Mouse (Mus musculus) gastrocnemius, adult 18-20 months (tissue): ENCODE data around the gene E130309D02Rik. TPM values are rescaled to one million over a fixed set of nuclear protein-coding genes. Genes with fewer than 3 reads are reported as not detected.
A peak's percentile ranks its signal among the peaks of the same experiment; 100 is the strongest.

Experiments used
- DNase-seq: peaks from one replicate; pipeline ENCODE4 v3.0.0; 2021; ENCODE audit warnings: low spot score
- long read RNA-seq, 2 experiments: library from polyadenylated mRNA; stranded (forward); transcript quantifications; one replicate each; pipeline ENCODE4 v2.0.0; 2021
- total RNA-seq, 2 experiments: library from RNA; stranded (reverse); gene quantifications; 2 replicates each; pipeline ENCODE4 v1.2.3; 2021

The E130309D02Rik gene
- total RNA-seq: 10 to 100 TPM; 10.5 to 12.6 TPM
- long read RNA-seq, experiment 1, transcript E130309D02Rik-201 (6 exons, 2,208 nt): major isoform, 13 of 21 reads
- long read RNA-seq, experiment 1, partial matches to known transcripts: 2 of 21 reads
- long read RNA-seq, experiment 1, other reads (novel, unspliced or antisense): 6 of 21 reads
- long read RNA-seq, experiment 2, transcript E130309D02Rik-201 (6 exons, 2,208 nt): major isoform, 5 of 15 reads
- long read RNA-seq, experiment 2, partial matches to known transcripts: 3 of 15 reads
- long read RNA-seq, experiment 2, other reads (novel, unspliced or antisense): 7 of 15 reads

DNA sequence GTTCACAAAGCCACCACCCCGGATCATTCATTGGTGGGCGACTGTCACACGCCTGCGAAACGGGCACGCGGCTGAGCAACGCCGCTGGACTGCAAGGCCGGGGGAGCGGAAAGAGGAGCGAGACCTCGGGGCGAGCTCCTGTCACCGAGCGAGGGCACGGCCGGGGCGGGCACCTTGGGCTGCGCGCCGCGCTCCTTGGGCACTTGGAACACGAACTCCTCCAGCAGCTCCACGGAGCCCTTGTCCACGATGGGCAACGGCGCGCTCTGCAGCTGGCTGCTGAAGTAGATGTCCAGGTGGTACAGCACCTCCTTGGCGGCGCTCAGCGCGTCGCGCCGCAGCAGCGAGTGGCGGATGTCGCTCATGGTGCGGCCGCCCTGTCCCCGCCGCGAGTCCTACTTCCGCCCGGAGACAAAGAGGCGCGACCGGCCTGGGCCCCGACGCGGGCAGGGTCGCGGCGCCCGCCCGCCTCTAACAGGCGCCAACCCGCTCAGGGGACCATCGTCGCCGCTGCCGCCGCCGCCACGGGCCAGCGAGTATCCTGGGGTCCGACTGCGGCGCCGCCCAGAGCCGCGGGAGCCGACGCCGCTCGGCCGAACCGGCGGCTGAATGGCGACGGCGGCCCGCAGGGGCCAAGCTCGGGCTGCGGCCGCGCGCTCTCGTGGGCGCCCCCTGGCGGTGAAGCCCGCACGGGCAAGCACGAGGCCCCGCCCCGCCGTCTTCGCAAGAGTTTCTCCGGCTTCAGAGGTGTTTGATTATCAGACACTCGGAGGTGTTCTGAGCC lies at the start of gene E130309D02Rik:
Gene E130309D02Rik (minus strand): TSS at position 631 of the 784 bp plus-strand sequence.
- peak; percentile 82 for DNase-seq

DNA sequence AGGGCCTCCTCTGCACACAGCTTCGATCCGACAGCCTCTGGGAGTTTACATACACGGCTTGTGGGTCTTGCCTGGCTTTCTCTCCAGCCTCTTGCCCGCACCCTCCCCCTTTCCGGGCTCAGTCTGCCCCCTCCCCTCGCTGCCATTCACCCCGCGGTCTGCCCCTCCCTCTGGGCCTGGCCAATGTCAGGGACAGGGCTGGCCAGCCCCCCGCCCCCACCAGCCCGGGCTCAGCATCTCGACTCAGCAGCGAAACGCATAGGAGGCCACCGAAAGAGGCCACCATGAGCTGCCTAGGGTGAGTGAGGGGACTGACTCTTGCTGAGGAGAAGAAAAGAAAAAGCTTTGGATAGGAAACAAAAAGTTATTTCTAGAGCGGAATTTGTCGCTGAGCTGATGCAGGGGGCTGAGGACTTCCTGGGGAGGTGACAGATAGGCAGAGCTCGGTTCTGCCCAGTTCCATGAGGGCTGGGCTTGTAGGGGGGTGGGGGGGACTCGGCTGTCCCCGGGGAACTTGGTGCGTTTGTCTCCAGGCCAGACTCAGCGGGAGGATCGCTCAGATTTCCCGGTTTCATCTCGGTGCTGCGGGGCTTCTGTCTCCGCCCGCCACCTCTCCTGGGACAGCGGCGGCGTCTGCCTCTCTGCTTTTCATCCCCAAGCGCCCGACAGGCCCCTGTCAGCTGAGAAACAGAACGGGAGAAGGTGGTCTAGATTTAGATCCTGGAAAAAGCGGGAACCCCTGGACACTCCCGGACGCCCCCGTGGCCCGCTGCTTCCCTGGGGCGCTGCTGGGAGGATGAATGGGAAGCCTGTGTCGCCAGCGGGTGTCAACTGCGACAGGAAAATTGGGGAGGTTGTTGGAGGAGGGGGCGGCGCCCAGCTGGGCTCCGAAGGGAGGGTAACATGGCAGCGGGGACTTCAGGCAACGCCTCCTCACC lies 48.8 kb upstream of the E130309D02Rik start:
- DNase-seq: no peak

DNA sequence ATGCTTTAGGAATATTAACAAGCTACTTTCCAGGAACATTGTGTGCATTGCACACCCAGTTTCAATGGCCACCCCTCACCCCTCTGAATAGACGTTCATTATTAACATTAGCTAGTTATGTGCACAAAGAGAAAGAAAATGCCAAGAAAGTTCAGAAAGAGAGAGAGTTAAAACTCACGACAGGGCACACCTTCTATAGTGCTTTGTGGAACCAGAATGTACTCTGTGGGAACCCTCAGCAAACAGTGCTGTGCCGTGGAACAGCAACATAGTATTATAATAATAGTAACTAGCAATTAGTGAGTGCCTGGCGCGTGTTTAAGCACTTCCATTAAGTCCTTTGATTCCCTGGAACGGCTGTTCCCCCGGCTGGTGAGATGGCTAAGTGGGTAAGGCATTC lies 46.3 kb upstream of the E130309D02Rik start:
- DNase-seq: no peak

- DNase-seq: no peak
These were observed 44.8 kb upstream of the E130309D02Rik start for GRCm38 (mm10) chr5:143360000-143360399.

DNA sequence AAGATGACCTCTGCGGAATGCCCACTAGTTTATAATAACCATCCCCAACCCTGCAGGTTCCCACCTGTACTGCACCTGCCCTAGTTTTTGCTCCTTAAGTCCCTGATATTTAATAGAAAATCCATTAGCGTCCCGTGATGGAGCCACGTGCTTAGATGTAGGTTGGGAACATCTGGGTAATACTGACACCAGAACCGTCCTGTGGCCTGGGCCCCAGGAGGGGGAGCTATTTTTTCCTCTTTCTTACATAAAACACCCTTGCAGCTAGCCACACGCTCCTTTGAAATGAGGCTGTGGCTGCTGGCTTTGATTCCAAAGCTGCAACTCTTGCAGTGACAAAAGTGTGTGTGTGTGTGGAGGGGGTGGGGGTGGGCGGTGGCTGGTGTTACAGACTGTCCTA lies 44.1 kb upstream of the E130309D02Rik start:
- no peak for DNase-seq

GRCm38 (mm10) chr5:143357564-143357963 lies 42.4 kb upstream of the E130309D02Rik start:
- DNase-seq: no peak

GRCm38 (mm10) chr5:143356686-143357388 lies 41.7 kb upstream of the E130309D02Rik start, which contains the start of gene Grid2ip:
Grid2ip (plus strand) TSS chr5:143357338.
- no peak for DNase-seq

- no peak for DNase-seq
These were observed 40.9 kb upstream of the E130309D02Rik start for GRCm38 (mm10) chr5:143356017-143356416.

DNA sequence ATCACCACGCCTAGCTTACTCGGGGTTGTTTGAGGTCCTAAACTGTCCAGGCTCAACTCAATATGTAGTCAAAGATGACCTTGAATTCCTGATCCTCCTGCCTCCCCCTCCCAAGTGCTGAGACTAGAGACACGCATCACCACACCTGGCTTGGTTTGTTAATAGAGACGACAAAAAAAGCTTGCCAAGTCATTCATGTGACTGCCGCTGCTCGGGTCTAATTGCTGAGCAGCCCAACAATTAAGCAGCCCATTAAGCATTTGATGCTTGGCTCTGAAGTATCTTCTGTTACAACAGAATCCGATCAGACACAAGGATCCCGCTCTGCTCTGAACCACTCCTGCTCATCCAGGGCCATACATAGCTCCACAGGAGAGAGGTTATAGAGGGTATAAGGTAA lies 31.2 kb upstream of the E130309D02Rik start:
- DNase-seq: no peak

DNA sequence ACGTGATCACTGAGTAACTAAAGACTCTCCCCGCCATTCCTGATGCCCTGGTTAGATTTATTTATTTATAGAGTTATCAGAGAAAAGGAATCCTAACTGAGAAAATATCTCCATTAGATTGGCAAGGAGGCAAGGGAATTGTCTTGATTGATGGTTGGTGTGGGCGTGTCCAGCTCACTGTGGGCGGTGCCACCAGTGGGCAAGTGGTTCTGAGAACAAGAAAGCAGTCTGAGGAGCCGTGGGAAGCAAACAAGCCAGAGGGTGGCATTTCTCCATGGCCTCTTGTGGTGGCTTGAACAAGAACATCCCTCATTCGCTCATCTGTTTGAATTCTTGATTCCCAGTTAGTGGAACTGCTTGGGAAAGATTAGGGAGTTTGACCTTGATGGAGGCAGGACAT lies 24.4 kb upstream of the E130309D02Rik start:
- DNase-seq: no peak

GRCm38 (mm10) chr5:143336559-143336958 lies 21.4 kb upstream of the E130309D02Rik start:
- no peak for DNase-seq

GRCm38 (mm10) chr5:143335089-143335460 lies 19.9 kb upstream of the E130309D02Rik start:
- no peak for DNase-seq

DNA sequence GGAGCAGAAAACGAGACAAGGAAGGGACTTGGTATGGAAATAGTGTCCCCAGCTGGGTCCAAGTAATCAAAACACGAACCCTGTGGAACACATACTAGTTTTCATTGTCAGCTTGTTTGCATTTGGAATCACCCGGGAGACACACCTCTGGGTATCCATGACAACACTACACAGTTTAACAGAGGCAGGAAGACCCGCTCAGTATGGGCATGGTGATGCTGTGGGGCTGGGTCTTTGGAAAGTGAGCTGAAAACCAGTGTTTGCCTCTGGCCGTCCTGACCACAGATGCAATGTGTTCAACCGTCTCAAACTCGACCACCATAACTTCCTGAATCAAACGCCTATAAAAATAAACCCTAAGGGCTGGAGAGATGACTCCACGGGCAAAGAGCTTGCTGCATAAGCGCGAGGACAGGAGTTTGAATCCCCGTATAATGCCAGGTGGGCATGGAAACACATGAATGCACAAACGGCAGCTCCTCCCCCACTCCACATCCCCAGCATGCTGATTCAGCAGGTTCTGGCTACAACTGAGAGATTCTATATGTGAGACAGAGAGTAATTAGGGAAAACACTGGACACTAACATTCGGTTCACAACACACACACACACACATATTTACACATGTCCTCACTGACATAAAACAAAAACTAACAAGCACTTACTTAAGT lies 19.4 kb upstream of the E130309D02Rik start:
- DNase-seq: no peak

DNA sequence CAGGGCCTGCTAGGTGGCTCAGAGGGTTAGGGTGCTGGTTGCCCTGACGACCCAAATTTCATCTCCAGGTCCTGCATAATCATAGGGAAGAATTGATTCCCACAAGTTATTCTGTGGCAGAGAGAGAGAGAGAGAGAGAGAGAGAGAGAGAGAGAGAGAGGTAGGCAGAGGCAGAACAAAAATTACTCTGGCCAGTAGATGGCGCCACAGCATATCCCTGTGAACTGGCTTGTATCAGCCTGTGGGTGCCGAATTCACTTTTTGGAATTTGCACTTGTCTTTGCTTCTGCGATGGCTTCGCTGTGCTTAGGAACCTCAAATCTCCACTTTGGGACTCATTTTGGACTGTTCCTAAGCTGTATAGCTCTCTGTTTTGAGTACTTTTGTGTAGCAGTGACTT lies 18.7 kb upstream of the E130309D02Rik start:
- DNase-seq: peak; percentile 65

- peak; percentile 90 for DNase-seq
These were observed 13.7 kb upstream of the E130309D02Rik start, which contains the start of gene Zdhhc4 for GRCm38 (mm10) chr5:143328690-143329495. Zdhhc4 (minus strand) TSS chr5:143329256.

GRCm38 (mm10) chr5:143317288-143317610 lies 2.1 kb upstream of the E130309D02Rik start:
- no peak for DNase-seq

GRCm38 (mm10) chr5:143316605-143317287 lies 1.6 kb upstream of the E130309D02Rik start:
- DNase-seq: no peak

DNA sequence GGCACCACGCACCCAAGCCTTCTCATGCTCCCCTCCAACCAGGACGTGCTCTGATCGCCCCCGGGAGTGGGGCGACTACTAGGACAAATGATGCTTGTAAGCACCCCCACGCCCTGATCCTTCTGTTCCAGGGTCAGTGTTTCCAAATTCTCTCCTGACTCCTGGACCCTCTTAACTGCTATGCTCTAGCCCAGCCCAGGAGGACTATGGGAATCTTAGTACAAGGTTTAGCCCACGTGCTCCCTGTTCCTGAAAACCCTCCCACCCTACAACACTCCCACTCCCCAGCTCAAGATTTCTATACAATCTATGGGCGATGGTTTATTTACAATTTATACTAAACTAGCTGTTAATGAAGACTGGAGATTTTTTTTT lies 341 bp upstream of the E130309D02Rik start:
- DNase-seq: no peak

GRCm38 (mm10) chr5:143314183-143314729 lies 904 bp downstream of the E130309D02Rik start:
- no peak for DNase-seq
